Mouse (Mus musculus): ENCODE results near the gene Dcpp1.

GRCm38 (mm10) chr17:23877166-23877565 lies 3.5 kb upstream of the Dcpp1 start:
- TF ChIP-seq CTCF (IDR thresholded peaks at IDR 0.05; ENCODE audit: low read depth) (no peak), EP300 (IDR thresholded peaks at IDR 0.05; ENCODE audit: low read depth) (no peak)
